Mouse (Mus musculus): Measurements from ENCODE around the gene Cda. TPM values are rescaled to one million over a fixed set of nuclear protein-coding genes. Genes with fewer than 3 reads are reported as not detected.

The Cda gene
- total RNA-seq, 1 experiment from 2014 or later = not detected

DNA sequence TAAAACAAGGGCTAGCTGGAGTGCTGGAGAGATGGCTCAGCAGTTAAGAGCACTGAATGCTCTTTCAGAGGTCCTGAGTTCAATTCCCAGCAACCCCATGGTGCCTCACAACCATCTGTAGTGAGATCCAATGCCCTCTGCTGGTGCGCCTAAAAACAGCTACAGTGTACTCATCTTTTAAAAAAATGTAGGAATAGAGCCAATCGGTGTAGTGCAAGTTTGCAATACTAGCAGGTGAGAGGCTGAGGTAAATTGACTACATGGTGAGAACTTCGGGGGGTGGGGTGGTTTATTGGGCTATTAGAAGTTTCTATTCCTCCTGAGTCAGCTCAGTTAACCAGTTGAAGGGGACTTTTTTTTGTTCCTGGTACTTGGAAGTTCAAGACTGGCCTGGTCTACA, 7.3 kb upstream of the Cda start:
- no peak for ATAC-seq (ENCODE audit: extremely low read depth, insufficient number of reproducible peaks, low FRiP score, poor library complexity, severe bottlenecking)

GRCm38 (mm10) chr4:138370996-138371516, 3.3 kb upstream of the Cda start:
- ATAC-seq (ENCODE audit: extremely low read depth, insufficient number of reproducible peaks, low FRiP score, poor library complexity, severe bottlenecking) = no peak

DNA sequence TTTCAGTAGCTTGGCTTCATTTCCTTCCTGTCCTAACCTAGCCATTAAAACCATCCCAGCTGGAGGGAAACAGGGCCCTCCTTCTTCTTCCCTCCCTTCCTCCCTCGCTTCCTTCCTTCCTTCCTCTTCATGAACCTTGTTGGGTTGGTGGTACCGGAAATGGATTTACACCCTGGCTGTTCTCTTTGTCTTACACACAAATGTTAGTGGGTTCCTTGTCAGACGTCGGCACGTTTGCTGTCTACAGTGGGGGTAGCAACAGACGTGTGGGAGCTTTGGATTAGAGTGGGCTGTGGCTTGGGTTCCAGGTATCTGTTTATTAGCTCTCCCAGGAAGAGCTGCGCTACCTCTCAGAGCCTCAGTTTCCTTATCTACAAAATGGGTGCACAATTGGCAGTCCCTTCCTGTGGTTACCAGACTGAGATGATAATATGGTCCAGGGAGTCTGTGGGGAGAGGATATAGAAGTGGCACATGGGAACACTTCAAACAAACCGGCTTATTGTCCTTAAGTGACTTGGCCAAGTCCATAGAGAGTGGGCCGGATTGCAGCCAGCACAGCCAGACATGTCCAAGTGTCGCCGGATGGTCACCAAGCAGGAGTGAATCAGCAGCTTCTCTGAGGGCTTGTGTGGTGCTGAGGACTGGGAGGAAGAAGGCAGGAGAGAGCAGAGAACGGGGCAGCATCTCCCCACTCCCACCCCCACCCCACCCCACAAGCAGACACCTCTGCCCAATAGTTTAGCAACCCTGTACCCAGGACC, 887 bp upstream of the Cda start:
- ATAC-seq (ENCODE audit: extremely low read depth, insufficient number of reproducible peaks, low FRiP score, poor library complexity, severe bottlenecking) = no peak

GRCm38 (mm10) chr4:138366561-138366960, 1.2 kb downstream of the Cda start:
- ATAC-seq (ENCODE audit: extremely low read depth, insufficient number of reproducible peaks, low FRiP score, poor library complexity, severe bottlenecking) = no peak

- ATAC-seq (ENCODE audit: extremely low read depth, insufficient number of reproducible peaks, low FRiP score, poor library complexity, severe bottlenecking) = no peak
Observed at GRCm38 (mm10) chr4:138363511-138363910, 4.3 kb downstream of the Cda start.

DNA sequence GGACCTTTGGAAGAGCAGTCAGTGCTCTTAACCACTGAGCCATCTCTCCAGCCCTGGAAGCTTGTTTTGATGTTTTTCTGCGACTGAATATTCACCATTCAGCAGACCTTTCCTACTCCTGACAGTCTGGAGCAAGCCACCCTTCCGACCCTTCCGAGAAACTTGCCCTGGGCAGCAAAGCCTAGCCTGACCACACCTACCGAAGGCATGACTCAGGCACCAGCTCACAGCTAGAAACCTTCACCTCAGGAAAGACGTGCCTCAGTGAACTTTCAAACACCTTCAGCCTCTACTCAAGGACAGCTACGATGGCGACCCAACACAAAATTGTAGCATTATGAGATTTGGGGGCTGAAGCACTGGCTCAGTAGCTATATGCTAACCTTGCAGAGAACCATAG, 4.9 kb downstream of the Cda start:
- no peak for ATAC-seq (ENCODE audit: extremely low read depth, insufficient number of reproducible peaks, low FRiP score, poor library complexity, severe bottlenecking)

GRCm38 (mm10) chr4:138361370-138361821, 6.4 kb downstream of the Cda start:
- no peak for ATAC-seq (ENCODE audit: extremely low read depth, insufficient number of reproducible peaks, low FRiP score, poor library complexity, severe bottlenecking)

DNA sequence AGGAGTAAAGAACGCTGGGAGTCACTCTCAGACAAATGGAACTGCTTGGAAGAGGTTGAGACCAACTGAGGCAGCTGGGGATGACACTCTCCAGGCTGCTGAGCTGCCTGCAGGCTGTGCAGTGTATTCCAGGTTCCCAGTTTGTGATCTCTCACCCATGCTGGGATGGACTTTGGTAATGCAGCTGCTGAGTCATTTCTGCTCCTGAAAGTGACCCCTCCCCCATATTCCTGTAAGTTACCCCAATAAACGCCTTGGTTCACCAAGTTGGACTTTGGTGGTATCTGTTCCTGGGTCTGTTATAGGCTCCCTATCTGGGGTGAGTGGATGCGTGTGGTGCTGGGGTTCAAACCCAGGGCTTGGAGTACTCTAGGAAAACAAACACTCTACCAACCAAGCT, 9.6 kb downstream of the Cda start:
- ATAC-seq (ENCODE audit: extremely low read depth, insufficient number of reproducible peaks, low FRiP score, poor library complexity, severe bottlenecking) = no peak

- no peak for ATAC-seq (ENCODE audit: extremely low read depth, insufficient number of reproducible peaks, low FRiP score, poor library complexity, severe bottlenecking)
Observed at GRCm38 (mm10) chr4:138356551-138356950, 11.2 kb downstream of the Cda start.

DNA sequence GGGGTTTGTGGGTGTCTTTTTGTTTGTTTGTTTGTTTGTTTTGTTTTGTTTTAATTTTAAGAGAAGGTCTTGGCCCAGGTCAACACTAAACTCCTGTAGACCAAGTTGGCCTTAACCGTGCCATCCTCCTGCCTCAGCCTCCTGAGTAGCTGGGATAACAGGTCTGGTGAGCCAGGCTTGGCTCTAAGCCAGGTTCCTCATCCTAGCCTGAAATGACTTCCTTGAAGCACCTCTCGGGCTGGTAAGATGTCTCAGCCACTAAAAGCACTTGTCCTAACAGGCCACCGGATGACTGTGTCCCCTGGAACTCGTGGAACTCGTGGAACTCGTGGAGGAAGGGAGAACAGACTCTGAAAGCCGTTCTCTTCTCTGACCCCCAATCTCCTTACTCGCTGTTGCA, 11.7 kb downstream of the Cda start:
- ATAC-seq (ENCODE audit: extremely low read depth, insufficient number of reproducible peaks, low FRiP score, poor library complexity, severe bottlenecking) = no peak

GRCm38 (mm10) chr4:138355496-138355895, 12.3 kb downstream of the Cda start:
- ATAC-seq (ENCODE audit: extremely low read depth, insufficient number of reproducible peaks, low FRiP score, poor library complexity, severe bottlenecking) = no peak

GRCm38 (mm10) chr4:138353438-138354171, 14.2 kb downstream of the Cda start:
- ATAC-seq (ENCODE audit: extremely low read depth, insufficient number of reproducible peaks, low FRiP score, poor library complexity, severe bottlenecking) = no peak

DNA sequence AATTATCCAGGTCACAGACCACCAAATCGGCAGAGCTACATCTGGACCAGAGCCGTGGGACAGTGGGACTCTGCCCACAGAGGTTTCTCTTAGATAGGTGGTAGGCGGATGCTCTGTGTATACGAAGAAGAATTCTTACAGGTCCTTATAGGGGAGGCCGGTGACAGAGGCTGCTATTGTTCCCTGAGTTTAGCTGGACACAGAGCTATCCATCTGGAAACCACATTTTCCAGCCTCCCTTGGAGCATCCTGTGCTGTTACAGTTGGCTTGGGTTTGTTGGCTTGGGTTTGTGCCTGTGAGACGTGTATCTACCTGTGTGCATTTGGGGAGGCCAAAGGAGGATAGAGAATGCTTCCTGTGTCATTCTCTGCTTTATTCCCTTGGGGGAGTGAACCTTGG, 15.1 kb downstream of the Cda start:
- no peak for ATAC-seq (ENCODE audit: extremely low read depth, insufficient number of reproducible peaks, low FRiP score, poor library complexity, severe bottlenecking)

GRCm38 (mm10) chr4:138351821-138352220, 16.0 kb downstream of the Cda start:
- ATAC-seq (ENCODE audit: extremely low read depth, insufficient number of reproducible peaks, low FRiP score, poor library complexity, severe bottlenecking) = no peak

DNA sequence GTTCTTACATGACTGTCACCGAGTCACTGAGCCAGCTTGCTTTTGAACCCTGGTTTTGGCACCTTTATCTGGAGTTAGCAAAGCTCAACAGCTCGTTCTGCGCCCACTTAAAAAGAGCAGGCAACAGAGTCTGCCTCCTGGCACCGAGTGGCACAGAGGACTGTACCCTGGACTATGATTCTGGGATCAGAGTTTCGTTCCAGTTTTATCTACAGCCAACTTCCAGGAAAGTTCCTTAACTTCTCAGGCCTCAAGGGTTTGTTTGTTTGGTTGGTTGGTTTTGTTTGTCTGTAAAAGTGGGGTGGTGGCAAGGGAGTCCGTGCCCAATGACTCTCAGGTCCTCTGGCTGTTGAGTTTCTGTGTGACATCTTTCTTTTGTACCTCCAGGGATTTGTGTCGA, 19.1 kb downstream of the Cda start:
- no peak for ATAC-seq (ENCODE audit: extremely low read depth, insufficient number of reproducible peaks, low FRiP score, poor library complexity, severe bottlenecking)

DNA sequence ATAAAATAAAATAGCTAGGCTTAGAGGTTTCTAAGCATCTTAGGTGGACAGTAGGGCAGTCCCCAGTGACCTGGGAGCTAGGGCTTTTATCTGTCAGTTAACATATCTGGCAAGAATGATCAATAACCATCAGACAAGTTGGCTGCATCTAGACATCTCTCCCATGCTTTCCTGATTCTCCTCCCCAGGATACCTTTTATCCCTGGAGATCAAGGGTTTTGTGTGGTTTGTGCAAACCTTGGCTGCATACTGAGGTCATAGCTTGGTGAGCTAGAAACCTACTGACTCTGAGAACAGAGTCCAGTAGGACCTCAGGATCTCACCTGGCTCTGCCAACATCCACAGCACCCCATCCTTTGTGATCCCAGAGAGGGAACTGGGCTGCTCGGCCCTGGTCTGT, 20.5 kb downstream of the Cda start:
- ATAC-seq (ENCODE audit: extremely low read depth, insufficient number of reproducible peaks, low FRiP score, poor library complexity, severe bottlenecking) = no peak

DNA sequence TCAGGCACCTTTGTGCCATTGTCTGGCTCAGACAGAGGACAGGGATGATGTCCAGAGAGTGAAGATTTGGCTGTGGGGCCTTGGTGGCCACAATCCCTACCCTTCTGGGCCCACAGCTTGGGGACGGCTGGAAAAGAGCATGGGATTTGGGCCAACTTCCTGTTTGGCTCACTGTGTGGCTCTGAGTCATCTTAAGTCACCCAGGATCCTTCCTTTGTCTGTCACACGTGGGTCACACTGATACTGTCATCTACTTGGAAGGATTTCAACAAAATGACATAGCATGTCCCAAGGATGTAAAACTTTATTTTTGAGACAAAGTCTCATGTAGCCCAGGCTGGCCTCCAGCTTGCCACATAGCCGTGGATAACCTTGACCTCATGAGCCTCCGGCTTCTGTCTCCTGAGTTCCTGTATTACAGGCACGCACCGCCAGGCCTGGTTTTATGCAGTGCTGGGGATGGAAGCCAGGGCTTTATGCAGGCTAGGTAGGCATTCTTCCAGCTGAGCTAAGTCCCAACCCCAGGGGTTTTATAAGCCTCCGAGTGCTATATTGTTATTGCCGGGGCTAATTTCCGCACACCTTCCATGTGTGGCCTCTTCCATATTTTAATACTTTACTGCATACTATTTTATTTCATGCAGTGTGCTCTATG, 22.8 kb downstream of the Cda start:
- ATAC-seq (ENCODE audit: extremely low read depth, insufficient number of reproducible peaks, low FRiP score, poor library complexity, severe bottlenecking) = no peak

- no peak for ATAC-seq (ENCODE audit: extremely low read depth, insufficient number of reproducible peaks, low FRiP score, poor library complexity, severe bottlenecking)
Observed at GRCm38 (mm10) chr4:138343341-138343837, 24.4 kb downstream of the Cda start.

- ATAC-seq (ENCODE audit: extremely low read depth, insufficient number of reproducible peaks, low FRiP score, poor library complexity, severe bottlenecking) = no peak
Observed at GRCm38 (mm10) chr4:138342778-138343177, 25.0 kb downstream of the Cda start.

DNA sequence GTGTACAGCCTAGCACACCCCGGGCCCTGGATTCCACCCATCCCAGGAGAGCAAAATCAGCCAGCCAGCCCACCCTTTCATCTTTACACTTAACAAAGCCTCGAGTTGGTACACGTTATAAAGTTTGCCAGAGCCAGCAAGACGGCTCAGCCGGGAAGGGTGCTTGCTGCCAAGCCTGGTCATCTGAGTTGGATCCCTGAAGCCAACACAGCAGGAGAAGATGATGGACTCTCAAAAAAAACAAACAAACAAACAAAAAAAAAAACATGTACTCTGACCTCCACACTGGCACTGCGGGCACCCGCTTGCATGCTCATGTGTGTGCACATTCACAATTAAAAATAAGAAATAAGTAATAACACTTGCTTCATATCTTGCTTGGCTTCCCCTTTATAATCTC, 25.7 kb downstream of the Cda start:
- no peak for ATAC-seq (ENCODE audit: extremely low read depth, insufficient number of reproducible peaks, low FRiP score, poor library complexity, severe bottlenecking)

All from neutrophil, adult 5-6 weeks (primary cell).